Mouse (Mus musculus): ENCODE measurements around the gene Tuba1c. TPM values are rescaled to one million over a fixed set of nuclear protein-coding genes. Genes with fewer than 3 reads are reported as not detected.

Gene Tuba1c
- polyA plus RNA-seq, 1 experiment: 294 TPM

DNA sequence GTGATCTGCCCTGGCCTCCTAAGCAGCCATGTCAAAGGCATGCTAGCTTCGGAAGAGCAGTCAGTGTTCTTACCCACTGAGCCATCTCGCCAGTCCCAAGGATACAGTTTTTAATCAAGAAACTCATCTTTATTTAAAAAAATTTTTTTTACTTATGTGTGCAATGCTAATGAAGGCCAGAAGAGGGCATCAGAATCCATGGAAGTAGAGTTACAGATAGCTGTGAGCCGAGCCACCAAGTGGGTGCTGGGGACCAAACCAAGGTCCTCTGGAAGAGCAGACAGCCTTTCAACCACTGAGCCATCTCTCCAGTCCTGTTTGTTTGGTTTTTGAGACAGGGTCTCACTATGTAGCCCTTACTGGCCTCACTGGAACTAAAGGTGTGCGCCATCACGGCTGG, 26.1 kb upstream of the Tuba1c start:
- DNase-seq: no peak
- no peaks in the 10 kb centered on the region for H3K36me3 ChIP-seq (ENCODE audit: control insufficient read depth, insufficient read depth, low read length)
- no peak overlapping the region for H3K27ac ChIP-seq (ENCODE audit: control insufficient read depth, insufficient read depth, low read length)
- no peak overlapping the region for H3K4me3 ChIP-seq (ENCODE audit: control insufficient read depth, insufficient read depth, low read length)
- no peak; the same call in 1 of the 2 replicates for TF ChIP-seq CTCF (IDR thresholded peaks at IDR 0.05; ENCODE audit: borderline replicate concordance, control insufficient read depth, extremely low read depth, insufficient read depth, low read length, poor library complexity)
- TF ChIP-seq POLR2A (IDR thresholded peaks at IDR 0.05; ENCODE audit: control insufficient read depth, extremely low read depth, insufficient read depth, low read length, poor library complexity): no peak
- 93% methylated on average over 5 of the region's 5 CpGs for WGBS
- 0 out of 2 replicates have a peak, but pooled peaks cover 6% of the 10 kb centered on the region for H3K4me1 ChIP-seq (replicated peaks; ENCODE audit: control insufficient read depth, insufficient read depth, low read length)
- no peaks in the 10 kb centered on the region for H3K27me3 ChIP-seq (ENCODE audit: control insufficient read depth, insufficient read depth, low read length)

DNA sequence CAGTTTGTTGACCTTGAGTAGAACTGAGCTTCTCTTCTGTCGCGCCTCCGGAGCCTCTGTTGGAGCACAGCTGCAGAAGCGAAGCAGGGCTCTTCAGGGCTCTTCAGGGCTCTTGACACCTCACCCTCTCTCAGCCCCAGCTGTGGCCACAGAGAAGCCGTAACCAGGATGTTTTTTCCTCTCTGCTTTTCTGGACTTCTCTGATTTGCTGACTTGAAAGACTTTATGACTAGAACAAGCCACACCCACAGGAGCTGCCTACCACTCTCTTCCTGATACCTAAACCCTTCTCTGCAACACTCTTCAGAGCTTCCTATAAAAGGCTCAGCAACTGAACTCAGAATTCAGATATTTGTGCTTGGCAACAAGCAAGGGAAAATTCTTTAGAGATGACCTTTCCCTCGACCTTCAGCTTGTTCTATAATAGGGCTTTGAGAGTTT, 20.9 kb upstream of the Tuba1c start:
- Histone ChIP-seq H3K4me1 (replicated peaks; ENCODE audit: control insufficient read depth, insufficient read depth, low read length) (0 out of 2 replicates have a peak, but pooled peaks cover 2% of the 10 kb centered on the region), H3K27me3 (ENCODE audit: control insufficient read depth, insufficient read depth, low read length) (no peaks in the 10 kb centered on the region), H3K4me3 (ENCODE audit: control insufficient read depth, insufficient read depth, low read length) (no peak overlapping the region), H3K27ac (ENCODE audit: control insufficient read depth, insufficient read depth, low read length) (peak overlapping the region; percentile 70), H3K36me3 (ENCODE audit: control insufficient read depth, insufficient read depth, low read length) (no peaks in the 10 kb centered on the region)
- 3% methylated on average over 6 of the region's 6 CpGs for WGBS
- DNase-seq: peak; percentile 53
- TF ChIP-seq POLR2A (IDR thresholded peaks at IDR 0.05; ENCODE audit: control insufficient read depth, extremely low read depth, insufficient read depth, low read length, poor library complexity) (no peak), CTCF (IDR thresholded peaks at IDR 0.05; ENCODE audit: borderline replicate concordance, control insufficient read depth, extremely low read depth, insufficient read depth, low read length, poor library complexity) (no peak)

DNA sequence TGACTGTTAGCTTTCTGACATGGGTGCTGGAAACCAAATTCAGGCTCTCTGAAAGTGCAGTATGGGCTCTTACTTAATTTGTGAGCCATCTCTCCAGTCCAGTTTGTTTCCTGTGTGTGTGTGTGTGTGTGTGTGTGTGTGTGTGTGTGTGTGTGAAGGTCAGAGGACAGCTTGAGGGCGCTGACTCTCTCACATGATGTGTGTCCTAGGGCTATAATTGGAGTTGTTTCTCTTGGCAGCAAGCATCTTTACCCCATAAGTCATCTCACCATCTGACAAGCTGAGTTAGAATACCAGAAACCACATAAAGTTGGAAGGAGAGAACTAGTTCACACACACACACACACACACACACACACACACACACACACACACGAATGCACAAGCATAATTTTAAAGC, 18.8 kb upstream of the Tuba1c start:
- no peak for TF ChIP-seq POLR2A (IDR thresholded peaks at IDR 0.05; ENCODE audit: control insufficient read depth, extremely low read depth, insufficient read depth, low read length, poor library complexity)
- TF ChIP-seq CTCF (IDR thresholded peaks at IDR 0.05; ENCODE audit: borderline replicate concordance, control insufficient read depth, extremely low read depth, insufficient read depth, low read length, poor library complexity): no peak
- WGBS: 44% methylated on average over 2 of the region's 2 CpGs

DNA sequence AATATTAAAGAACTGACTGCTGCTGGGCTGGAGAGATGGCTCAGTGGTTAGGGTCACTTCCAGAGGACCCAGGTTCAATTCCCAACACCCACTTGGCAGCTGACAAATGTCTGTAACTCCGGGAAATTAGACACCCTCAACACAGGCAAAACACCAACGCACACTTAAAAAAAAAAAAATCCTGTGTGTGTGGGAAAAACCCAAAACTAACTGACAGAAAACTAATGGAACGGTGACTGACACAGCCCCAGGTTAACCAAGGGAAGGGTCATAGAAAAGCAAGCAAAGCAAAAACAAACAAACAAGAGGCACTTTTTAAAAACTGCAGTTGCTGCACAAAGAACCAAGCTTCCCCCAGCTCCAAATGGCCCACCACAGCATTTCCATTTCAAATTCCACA, 17.7 kb upstream of the Tuba1c start:
- H3K36me3 ChIP-seq (ENCODE audit: control insufficient read depth, insufficient read depth, low read length): no peaks in the 10 kb centered on the region
- no peaks in the 10 kb centered on the region for H3K27me3 ChIP-seq (ENCODE audit: control insufficient read depth, insufficient read depth, low read length)
- 0 out of 2 replicates have a peak, but pooled peaks cover 2% of the 10 kb centered on the region for H3K4me1 ChIP-seq (replicated peaks; ENCODE audit: control insufficient read depth, insufficient read depth, low read length)
- no peak for DNase-seq
- TF ChIP-seq POLR2A (IDR thresholded peaks at IDR 0.05; ENCODE audit: control insufficient read depth, extremely low read depth, insufficient read depth, low read length, poor library complexity): no peak
- TF ChIP-seq CTCF (IDR thresholded peaks at IDR 0.05; ENCODE audit: borderline replicate concordance, control insufficient read depth, extremely low read depth, insufficient read depth, low read length, poor library complexity): no peak
- H3K27ac ChIP-seq (ENCODE audit: control insufficient read depth, insufficient read depth, low read length): no peak overlapping the region
- 96% methylated on average over 3 of the region's 3 CpGs for WGBS
- no peak overlapping the region for H3K4me3 ChIP-seq (ENCODE audit: control insufficient read depth, insufficient read depth, low read length)

More for the DNA sequence above, 18.8 kb upstream of the Tuba1c start:
- Histone ChIP-seq H3K36me3 (ENCODE audit: control insufficient read depth, insufficient read depth, low read length) (no peaks in the 10 kb centered on the region), H3K4me3 (ENCODE audit: control insufficient read depth, insufficient read depth, low read length) (no peak overlapping the region), H3K27ac (ENCODE audit: control insufficient read depth, insufficient read depth, low read length) (no peak overlapping the region), H3K27me3 (ENCODE audit: control insufficient read depth, insufficient read depth, low read length) (no peaks in the 10 kb centered on the region), H3K4me1 (replicated peaks; ENCODE audit: control insufficient read depth, insufficient read depth, low read length) (0 out of 2 replicates have a peak, but pooled peaks cover 2% of the 10 kb centered on the region)
- DNase-seq: no peak

DNA sequence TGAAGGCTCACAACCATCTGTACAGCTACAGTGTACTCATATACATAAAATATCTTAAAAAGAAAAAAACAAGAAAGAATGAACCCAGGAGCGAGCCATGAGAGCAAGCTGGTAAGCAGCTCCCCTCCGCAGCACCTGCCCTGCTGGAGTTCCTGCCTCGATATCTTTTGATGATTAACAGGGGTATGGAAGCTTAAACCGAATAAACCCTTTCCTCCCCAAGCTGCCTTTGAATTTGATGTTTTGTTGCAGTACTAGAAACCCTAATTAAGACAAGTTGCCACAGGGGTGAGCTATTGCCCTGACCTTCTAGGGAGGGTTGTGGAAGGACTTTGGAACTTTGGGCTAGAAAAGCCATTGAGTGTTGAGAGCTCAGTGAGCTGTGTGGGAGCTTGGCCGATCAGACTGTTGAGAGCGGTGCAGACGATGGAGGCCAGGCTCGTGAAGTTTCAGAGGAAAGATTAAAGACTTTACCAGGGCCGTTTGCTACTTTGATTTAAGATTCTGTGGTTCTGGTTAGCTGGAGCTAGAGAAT, 15.1 kb upstream of the Tuba1c start:
- H3K4me3 ChIP-seq (ENCODE audit: control insufficient read depth, insufficient read depth, low read length): no peak overlapping the region
- TF ChIP-seq POLR2A (IDR thresholded peaks at IDR 0.05; ENCODE audit: control insufficient read depth, extremely low read depth, insufficient read depth, low read length, poor library complexity): no peak
- no peak for TF ChIP-seq CTCF (IDR thresholded peaks at IDR 0.05; ENCODE audit: borderline replicate concordance, control insufficient read depth, extremely low read depth, insufficient read depth, low read length, poor library complexity)
- 70% methylated on average over 9 of the region's 9 CpGs for WGBS
- no peak overlapping the region for H3K27ac ChIP-seq (ENCODE audit: control insufficient read depth, insufficient read depth, low read length)
- no peaks in the 10 kb centered on the region for H3K27me3 ChIP-seq (ENCODE audit: control insufficient read depth, insufficient read depth, low read length)
- no peaks in the 10 kb centered on the region for H3K36me3 ChIP-seq (ENCODE audit: control insufficient read depth, insufficient read depth, low read length)
- no peaks in the 10 kb centered on the region for H3K4me1 ChIP-seq (replicated peaks; ENCODE audit: control insufficient read depth, insufficient read depth, low read length)
- DNase-seq: no peak

DNA sequence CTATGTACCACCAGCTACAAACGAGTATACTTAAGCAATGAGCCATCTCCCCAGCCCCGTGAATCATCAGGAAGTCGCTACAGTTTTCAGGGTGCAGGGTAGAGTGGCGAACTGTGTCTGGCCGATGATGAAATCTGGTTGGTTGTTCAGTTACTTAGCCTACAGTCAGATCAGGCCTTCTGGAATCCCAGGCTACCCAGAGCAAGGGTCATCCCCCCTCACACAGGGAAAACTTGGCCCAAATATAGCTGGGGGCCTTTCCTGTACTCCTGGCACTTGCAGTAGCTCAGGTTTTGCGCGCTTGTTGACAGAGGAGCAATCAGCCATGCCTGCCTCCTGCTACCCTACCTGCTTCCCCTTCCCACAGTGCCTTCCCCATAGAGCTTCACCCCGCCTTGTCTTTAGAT, 12.3 kb upstream of the Tuba1c start:
- no peak for TF ChIP-seq POLR2A (IDR thresholded peaks at IDR 0.05; ENCODE audit: control insufficient read depth, extremely low read depth, insufficient read depth, low read length, poor library complexity)
- no peak for TF ChIP-seq CTCF (IDR thresholded peaks at IDR 0.05; ENCODE audit: borderline replicate concordance, control insufficient read depth, extremely low read depth, insufficient read depth, low read length, poor library complexity)
- Histone ChIP-seq H3K27me3 (ENCODE audit: control insufficient read depth, insufficient read depth, low read length) (no peaks in the 10 kb centered on the region), H3K27ac (ENCODE audit: control insufficient read depth, insufficient read depth, low read length) (no peak overlapping the region; the same call in 1 of the 2 replicates), H3K36me3 (ENCODE audit: control insufficient read depth, insufficient read depth, low read length) (no peaks in the 10 kb centered on the region), H3K4me3 (ENCODE audit: control insufficient read depth, insufficient read depth, low read length) (no peak overlapping the region), H3K4me1 (replicated peaks; ENCODE audit: control insufficient read depth, insufficient read depth, low read length) (no peaks in the 10 kb centered on the region)
- no peak for DNase-seq
- 89% methylated on average over 8 of the region's 8 CpGs for WGBS

All from thymus, adult 2 months (tissue).